Mouse (Mus musculus) liver, embryonic 14.5 days (tissue): Measurements from ENCODE around the gene Dok1.

ENCODE experiments used
- CTCF ChIP-seq: IDR thresholded peaks from 2 replicates; pipeline ENCODE4 v1.5.1; 2016; ENCODE audit warnings: antibody characterized with exemption, low read depth, control low read depth
- EP300 ChIP-seq: IDR thresholded peaks from 2 replicates; pipeline ENCODE4 v1.6.1; 2016; ENCODE audit warnings: antibody characterized with exemption, low read depth

DNA sequence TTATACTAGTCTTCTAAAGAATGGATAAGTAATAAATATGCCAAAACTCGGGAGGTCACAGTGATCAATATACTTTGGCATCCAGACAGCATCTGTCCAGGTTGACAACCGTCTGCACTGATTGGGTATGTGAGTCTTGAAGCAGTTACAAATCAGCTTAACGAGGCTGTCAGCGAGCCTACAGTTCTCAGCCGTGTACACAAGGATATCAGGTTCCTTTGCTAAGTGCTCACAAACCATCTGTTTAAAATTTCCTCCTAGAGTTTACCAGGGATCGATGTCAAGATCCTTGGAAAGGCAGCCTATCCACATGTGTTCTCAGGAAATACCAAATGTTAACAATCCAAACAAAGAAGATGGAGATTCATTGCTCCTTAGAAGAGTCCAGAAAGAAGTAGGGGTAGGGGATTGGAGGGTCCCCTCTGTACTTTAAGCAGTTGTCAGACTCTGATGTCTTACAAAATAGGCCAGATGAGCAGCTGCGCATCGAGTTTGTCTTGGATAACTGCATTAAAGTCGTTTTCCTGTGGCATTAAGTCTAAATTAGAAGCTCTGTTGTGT lies 45.8 kb downstream of the Dok1 start:
- no peak for TF ChIP-seq EP300
- TF ChIP-seq CTCF, result no peak
